Mouse (Mus musculus) cerebellum, adult 2 months (tissue): ENCODE results near the gene Hist1h3g. TPM values are rescaled to one million over a fixed set of nuclear protein-coding genes. Genes with fewer than 3 reads are reported as not detected.

Experiments
- DNase-seq, 2 experiments: peaks; one replicate each; pipeline ENCODE4 v3.0.0; 2021
- H3K27ac ChIP-seq: fragments of 200-500 bp; 2 replicates; pipeline ENCODE4 v1.5.1; 2012; ENCODE audit warnings: low read length, control low read depth, inconsistent platforms; ENCODE audit not compliant: insufficient read depth
- H3K27me3 ChIP-seq: fragments of 200-500 bp; 2 replicates; pipeline ENCODE4 v1.6.1; 2012; ENCODE audit warnings: inconsistent platforms, mild to moderate bottlenecking, low read length, moderate library complexity; ENCODE audit not compliant: control insufficient read depth, insufficient read depth
- H3K4me1 ChIP-seq: fragments of 200-500 bp; 2 replicates; pipeline ENCODE4 v1.6.1; 2011; ENCODE audit warnings: low read length; ENCODE audit not compliant: control insufficient read depth, insufficient read depth
- H3K4me3 ChIP-seq: fragments of 200-500 bp; replicated peaks from 2 replicates; pipeline ENCODE3; 2011; ENCODE audit warnings: mild to moderate bottlenecking, low read depth, low read length, control low read depth; ENCODE audit not compliant: insufficient read depth
- CTCF ChIP-seq: fragments of 200-500 bp; IDR thresholded peaks from 2 replicates; pipeline ENCODE4 v1.5.1; 2011; ENCODE audit warnings: low read depth, mild to moderate bottlenecking, control low read depth, low read length, moderate library complexity, borderline replicate concordance; ENCODE audit not compliant: insufficient read depth
- POLR2A ChIP-seq: fragments of 200-500 bp; IDR thresholded peaks from 2 replicates; pipeline ENCODE4 v1.6.1; 2011; ENCODE audit warnings: low read length, control low read depth, borderline replicate concordance; ENCODE audit not compliant: insufficient read depth
- WGBS: fragments of 180-500 bp; shearing (Covaris S2); methylation state at CpG from one replicate; pipeline ENCODE4 v1.1.7; 2018; 5-methylcytosine and 5-hydroxymethylcytosine counted together
- polyA plus RNA-seq: library from polyadenylated mRNA; depleted of rRNA; stranded (reverse); fragments of >200 nt; gene quantifications from 2 replicates; pipeline ENCODE4 v1.2.3, GENCODE M21; 2012

The Hist1h3g gene
- polyA plus RNA-seq, 1 experiment, result not detected

DNA sequence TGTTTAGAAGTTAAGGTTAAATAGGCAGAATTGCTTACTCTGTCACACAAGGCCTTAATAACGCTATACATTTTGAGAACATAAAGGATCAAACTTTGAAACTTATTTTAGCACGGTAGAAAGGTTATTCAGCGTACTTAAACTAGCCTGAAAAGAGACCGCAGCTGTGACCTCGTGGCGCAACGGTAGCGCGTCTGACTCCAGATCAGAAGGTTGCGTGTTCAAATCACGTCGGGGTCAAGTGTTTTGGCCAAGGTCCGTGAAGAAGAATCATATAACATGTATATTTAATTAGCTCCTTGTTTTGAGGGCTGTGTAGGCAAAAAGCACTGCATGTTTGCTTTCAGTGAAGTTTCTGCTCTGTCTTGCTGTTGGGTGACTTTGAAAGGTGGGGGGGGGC, 28.9 kb upstream of the Hist1h3g start:
- Histone ChIP-seq H3K4me1 (no peaks in the 10 kb centered on the region), H3K4me3 (no peak overlapping the region), H3K27ac (no peak overlapping the region), H3K27me3 (no peaks in the 10 kb centered on the region)
- WGBS, result 47% methylated on average over 13 of the region's 13 CpGs
- TF ChIP-seq POLR2A, result no peak
- no peak for TF ChIP-seq CTCF
- DNase-seq, result peak in 1 of 2 experiments; percentile 27

DNA sequence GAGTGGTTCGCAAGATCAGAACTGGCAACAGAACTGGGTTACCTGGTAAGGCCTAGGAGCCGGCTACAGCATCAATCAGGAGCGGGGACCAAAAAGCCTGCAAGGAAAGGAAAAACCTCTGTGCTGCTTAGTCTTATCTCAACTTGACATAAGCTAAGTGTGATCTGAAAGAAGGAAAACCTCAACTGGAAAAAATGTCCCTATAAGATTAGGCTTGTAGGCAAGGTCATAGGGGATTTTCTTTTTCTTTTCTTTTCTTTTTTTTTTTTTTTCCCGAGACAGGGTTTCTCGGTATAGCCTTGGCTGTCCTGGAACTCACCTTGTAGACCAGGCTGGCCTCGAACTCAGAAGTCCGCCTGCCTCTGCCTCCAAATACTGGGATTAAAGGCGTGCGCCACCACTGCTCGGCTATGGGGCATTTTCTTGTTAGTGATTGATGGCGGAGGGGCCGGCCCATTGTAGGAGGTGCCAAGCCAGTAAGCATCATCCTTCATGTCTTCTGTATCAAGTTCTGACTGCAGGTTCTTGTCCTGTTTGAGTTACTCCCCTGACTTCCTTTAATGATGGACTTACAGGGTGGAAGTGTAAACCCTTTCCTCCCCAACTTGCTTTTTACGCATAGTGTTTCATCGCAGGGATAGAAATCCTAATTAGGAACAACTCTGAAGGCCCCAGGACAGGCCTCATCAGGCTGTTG, 28.3 kb upstream of the Hist1h3g start:
- Histone ChIP-seq H3K27me3 (no peaks in the 10 kb centered on the region), H3K27ac (no peak overlapping the region), H3K4me1 (no peaks in the 10 kb centered on the region), H3K4me3 (no peak overlapping the region)
- no peak for TF ChIP-seq CTCF
- no peak for TF ChIP-seq POLR2A
- 59% methylated on average over 14 of the region's 14 CpGs for WGBS
- DNase-seq, result no peak

DNA sequence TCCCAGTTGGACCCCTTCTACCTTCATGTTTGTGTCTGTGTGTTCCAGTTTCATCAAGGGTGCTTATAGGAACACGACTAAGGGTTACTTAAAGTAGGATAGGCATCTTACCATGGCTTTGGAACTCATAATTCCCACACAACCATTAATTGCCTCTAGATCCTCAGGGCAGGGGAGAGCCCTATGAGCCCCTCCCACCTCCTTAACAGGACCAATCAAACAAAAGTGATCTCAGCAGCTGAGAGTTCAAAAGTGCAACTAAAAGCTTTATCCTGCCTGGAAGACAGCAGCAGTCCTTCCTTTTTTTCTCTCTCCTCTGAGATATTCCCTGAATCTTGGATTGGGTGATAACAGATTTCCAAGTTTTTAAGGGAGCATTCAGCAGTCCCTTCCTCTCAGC, 25.1 kb upstream of the Hist1h3g start:
- H3K27ac ChIP-seq, result no peak overlapping the region
- no peaks in the 10 kb centered on the region for H3K27me3 ChIP-seq
- H3K4me1 ChIP-seq, result no peaks in the 10 kb centered on the region
- TF ChIP-seq POLR2A, result no peak
- no peak for TF ChIP-seq CTCF
- no peak overlapping the region for H3K4me3 ChIP-seq
- 54% methylated on average over 1 of the region's 1 CpGs for WGBS
- no peak for DNase-seq

DNA sequence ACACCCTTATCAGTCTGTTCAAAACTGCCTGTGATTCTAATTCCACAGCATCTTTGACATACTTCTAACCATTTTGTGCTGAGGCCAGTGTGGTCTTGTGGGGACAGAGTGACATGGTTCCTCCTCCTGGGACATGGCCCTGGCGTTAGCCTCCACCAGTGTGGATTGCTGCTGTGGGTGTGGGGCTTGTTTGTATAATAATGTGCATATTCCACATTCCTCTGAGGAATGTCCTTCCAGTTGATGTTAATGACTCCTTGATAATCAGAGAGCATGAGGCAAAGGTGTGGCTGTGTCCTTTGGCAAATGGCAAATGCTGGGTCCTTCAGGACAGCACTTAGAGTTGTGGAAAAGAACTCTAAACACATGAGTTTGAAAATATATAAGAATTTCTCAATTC, 21.7 kb upstream of the Hist1h3g start:
- TF ChIP-seq POLR2A (no peak), CTCF (no peak)
- DNase-seq, result no peak
- no peak overlapping the region for H3K27ac ChIP-seq
- no peak overlapping the region for H3K4me3 ChIP-seq
- H3K4me1 ChIP-seq, result no peaks in the 10 kb centered on the region
- no peaks in the 10 kb centered on the region for H3K27me3 ChIP-seq
- 93% methylated on average over 1 of the region's 1 CpGs for WGBS

DNA sequence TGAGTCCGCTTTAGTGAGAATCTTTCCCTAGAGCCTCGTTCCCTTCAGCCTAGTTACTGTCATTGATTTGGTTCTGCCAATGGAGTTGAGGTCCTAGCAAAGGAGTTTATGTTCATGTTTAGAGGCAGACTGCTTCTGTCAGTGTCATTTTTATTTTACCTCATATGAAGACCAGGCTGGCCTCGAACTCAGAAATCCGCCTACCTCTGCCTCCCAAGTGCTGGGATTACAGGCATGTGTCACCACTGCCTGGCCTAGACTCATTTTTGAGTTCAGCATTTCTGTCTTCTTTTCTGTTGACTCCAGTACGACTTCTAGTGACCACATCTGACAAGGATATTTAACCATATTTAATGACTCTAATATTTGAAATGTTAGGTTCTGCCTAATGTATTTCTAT, 19.9 kb upstream of the Hist1h3g start:
- Histone ChIP-seq H3K4me3 (no peak overlapping the region), H3K27ac (no peak overlapping the region), H3K4me1 (no peaks in the 10 kb centered on the region), H3K27me3 (no peaks in the 10 kb centered on the region)
- no peak for TF ChIP-seq CTCF
- TF ChIP-seq POLR2A, result no peak
- 85% methylated on average over 5 of the region's 5 CpGs for WGBS
- no peak for DNase-seq

DNA sequence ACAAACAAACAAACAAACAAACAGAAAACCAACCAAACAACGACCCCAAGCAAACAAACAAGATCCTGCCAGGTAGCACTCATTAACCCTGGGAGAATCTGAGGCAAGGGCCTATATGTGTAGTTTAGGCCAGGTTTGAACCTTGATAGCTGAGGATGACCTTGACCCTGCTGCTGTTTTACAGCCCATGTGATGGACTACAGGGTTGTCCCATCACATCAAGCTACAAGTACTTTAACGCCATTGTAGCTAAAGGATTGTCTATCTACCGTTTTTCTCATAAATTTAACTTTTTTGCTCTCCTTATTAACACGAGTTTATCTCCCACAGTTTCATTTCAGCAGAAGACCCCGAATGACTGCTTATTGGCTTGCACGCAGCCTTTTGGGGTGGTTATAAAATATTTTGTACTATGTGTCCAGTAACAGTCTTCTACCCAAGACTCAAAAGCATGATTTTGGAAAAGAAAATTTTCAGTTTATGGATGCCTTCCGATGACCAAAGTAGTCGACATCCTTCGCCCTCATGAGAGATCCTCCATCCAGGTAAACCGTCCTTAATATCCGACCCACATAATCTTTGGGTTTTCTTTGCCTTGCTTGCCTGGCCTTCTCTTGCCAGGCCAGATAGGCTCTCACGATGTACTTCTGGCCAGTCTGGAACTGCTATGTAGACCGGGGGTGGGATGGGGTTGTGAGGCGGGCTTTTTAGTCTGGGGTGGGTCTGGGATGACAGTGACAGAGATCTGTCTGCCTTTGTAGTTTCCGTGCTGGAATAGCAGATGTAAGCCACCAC, 19.2 kb upstream of the Hist1h3g start:
- peak overlapping the region; percentile 38 for H3K4me3 ChIP-seq
- no peaks in the 10 kb centered on the region for H3K4me1 ChIP-seq
- no peak for DNase-seq
- no peak overlapping the region for H3K27ac ChIP-seq
- no peaks in the 10 kb centered on the region for H3K27me3 ChIP-seq
- 56% methylated on average over 15 of the region's 15 CpGs for WGBS
- TF ChIP-seq CTCF (no peak), POLR2A (no peak)

DNA sequence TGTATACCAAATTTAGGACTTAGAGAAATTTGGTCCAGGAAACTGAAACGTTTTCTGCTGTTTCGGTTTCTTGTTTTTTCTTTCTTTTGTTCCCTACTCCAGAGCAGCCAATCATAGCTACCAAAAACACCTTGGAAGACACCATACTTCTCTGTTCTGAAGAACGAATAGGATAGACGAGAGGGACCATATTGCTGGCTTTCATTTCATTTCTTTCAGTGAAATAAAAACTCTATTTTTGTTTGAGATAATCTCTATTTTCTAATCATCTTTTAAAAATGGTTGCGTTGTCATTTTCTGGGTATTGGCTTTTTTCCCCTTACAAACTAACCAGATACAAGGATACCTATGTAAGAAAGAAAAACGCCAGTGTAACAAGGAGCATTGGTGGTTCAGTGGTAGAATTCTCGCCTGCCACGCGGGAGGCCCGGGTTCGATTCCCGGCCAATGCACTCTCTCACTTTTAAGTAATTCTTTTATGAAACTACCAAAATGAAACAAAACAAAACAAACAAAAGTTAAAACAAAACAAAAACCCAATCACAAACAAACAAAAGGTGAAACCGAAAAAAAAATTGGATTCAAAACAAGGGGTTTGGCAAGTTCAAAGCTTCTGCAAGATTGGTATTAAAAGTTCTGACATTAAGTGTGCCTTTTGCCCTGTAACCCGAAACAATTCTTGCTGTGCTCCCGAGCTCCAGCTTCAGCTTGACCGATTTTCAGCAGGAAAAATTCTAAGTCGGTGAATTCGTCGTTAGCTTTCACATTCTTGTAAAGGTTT, 18.2 kb upstream of the Hist1h3g start:
- WGBS, result under 1% methylated on average over 19 of the region's 19 CpGs

More for the DNA sequence above, 18.2 kb upstream of the Hist1h3g start:
- peak; percentile 74 to 82 for DNase-seq
- Histone ChIP-seq H3K4me3 (peak overlapping the region; percentile 63), H3K27me3 (no peaks in the 10 kb centered on the region), H3K4me1 (no peaks in the 10 kb centered on the region), H3K27ac (no peak overlapping the region)
- TF ChIP-seq CTCF, result no peak
- TF ChIP-seq POLR2A, result no peak
